Mouse (Mus musculus) ES-Bruce4 (cell line): ENCODE measurements around the gene Tmem121.

Experiments used
- CTCF ChIP-seq: IDR thresholded peaks from one replicate; pipeline ENCODE4 v1.8.1; 2011; ENCODE audit warnings: low read depth, low read length
- EP300 ChIP-seq: IDR thresholded peaks from 2 replicates; pipeline ENCODE4 v1.6.1; 2011; ENCODE audit warnings: low read depth, low read length; ENCODE audit not compliant: insufficient read depth
- POLR2A ChIP-seq: IDR thresholded peaks from one replicate; pipeline ENCODE4 v1.8.1; 2011; ENCODE audit warnings: low read length; ENCODE audit not compliant: insufficient read depth

DNA sequence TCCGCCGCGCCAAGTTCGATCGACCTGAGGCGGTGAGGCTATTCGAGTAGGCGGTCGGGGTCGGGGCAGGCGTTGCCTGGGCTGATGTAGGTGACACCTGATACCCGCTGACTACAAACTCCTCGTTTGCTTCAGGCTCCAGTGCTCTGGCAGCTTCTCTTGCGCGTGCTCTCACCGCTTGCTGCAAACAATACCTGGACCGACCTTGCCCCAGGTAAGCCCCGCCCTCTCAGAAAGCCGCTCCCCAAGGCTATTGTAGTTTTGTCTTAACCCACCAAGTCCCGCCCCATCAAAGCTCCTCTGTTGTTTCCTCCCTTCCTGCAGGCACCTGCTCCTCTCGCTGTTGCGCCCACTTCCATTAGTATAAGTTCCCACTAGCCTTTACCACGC, 29.2 kb upstream of the Tmem121 start:
- TF ChIP-seq CTCF = no peak
- TF ChIP-seq POLR2A = no peak
- peak; percentile 81 for TF ChIP-seq EP300
